Comparison of ENCODE assay signal across 9 mouse cellular contexts in the genomic region with DNA sequence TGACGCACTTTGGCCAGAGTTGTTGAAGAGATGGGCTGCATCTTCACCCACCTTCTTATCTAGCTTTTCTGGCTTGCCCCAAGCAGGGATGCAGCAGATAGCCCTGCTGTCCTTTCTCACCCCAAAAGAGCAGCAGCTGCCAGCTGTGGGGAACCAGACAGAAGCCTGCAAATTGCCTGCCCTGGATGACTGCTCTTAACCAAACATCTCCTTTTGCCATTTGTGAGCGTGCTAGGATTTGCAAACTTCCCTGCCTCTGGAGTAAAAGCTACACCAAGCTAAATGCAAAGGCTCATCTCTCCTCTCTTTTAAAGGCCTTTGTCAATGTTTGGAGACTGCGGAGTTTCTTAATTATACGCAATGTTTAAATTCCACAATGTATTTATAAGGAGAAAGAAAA.
DNase-seq lines count a peak whose midpoint lies in the region; ATAC-seq lines count a peak whose summit lies in the region.
"Had no signal": no experiment of that assay in that cellular context is flagged by ENCODE, and none has a peak within 500 bp of the region (broad histone marks: within the 10 kb centered on the region; RNA-seq: fewer than 3 reads in every experiment).

No protein-coding gene starts in this region.

- peak overlapping the region; percentile 92 for H3K27ac ChIP-seq in lung, embryonic 15.5 days
- no peak overlapping the region for H3K27ac ChIP-seq in intestine, embryonic 16.5 days (ENCODE audit: low read length)
- no peak overlapping the region for H3K27ac ChIP-seq in neural tube, embryonic 13.5 days (replicated peaks)
- H3K27ac ChIP-seq: macrophage had no signal

- DNase-seq in adrenal gland, adult 2 months: peak; percentile 13
- DNase-seq in adrenal gland, postnatal 4 days (ENCODE audit: low spot score in 2 of 2): no peak
- DNase-seq in lung, postnatal 25 days (ENCODE audit: low spot score): no peak
- no peak for DNase-seq in thymus, postnatal 25 days
- DNase-seq in cerebellum, adult 11-12 months: no peak

- whole genome bisulfite sequencing in lung, embryonic 15.5 days: 23% methylated on average over 4 of the region's 4 CpGs
- 43% methylated on average over 4 of the region's 4 CpGs for WGBS in intestine, embryonic 16.5 days
- 65% methylated on average over 4 of the region's 4 CpGs for WGBS in neural tube, embryonic 13.5 days

- peak overlapping the region; percentile 19 for H3K9ac ChIP-seq in lung, embryonic 15.5 days
- peak overlapping the region; percentile 27; the same call in 1 of the 2 replicates for H3K9ac ChIP-seq in intestine, embryonic 16.5 days (ENCODE audit: low read depth, low read length)
- H3K9ac ChIP-seq in neural tube, embryonic 13.5 days: peak overlapping the region; percentile 31; the same call in 1 of the 2 replicates

- no peaks in the 10 kb centered on the region for H3K9me3 ChIP-seq in lung, embryonic 15.5 days
- H3K9me3 ChIP-seq in intestine, embryonic 16.5 days (ENCODE audit: control insufficient read depth, low read length): no peaks in the 10 kb centered on the region
- no peaks in the 10 kb centered on the region for H3K9me3 ChIP-seq in neural tube, embryonic 13.5 days

- H3K36me3 ChIP-seq in lung, embryonic 15.5 days: no peaks in the 10 kb centered on the region
- H3K36me3 ChIP-seq in intestine, embryonic 16.5 days (ENCODE audit: control insufficient read depth, insufficient read depth, low read length): no peaks in the 10 kb centered on the region
- H3K36me3 ChIP-seq in neural tube, embryonic 13.5 days: no peaks in the 10 kb centered on the region

- no peak for ATAC-seq in lung, embryonic 15.5 days (ENCODE audit: borderline replicate concordance, extremely low read depth, low FRiP score, low TSS enrichment)
- no peak for ATAC-seq in intestine, embryonic 16.5 days
- ATAC-seq in neural tube, embryonic 13.5 days (ENCODE audit: low read depth): no peak

- H3K4me2 ChIP-seq in lung, embryonic 15.5 days: peak overlapping the region; percentile 81
- peak overlapping the region; percentile 86 for H3K4me2 ChIP-seq in intestine, embryonic 16.5 days (ENCODE audit: low read depth, low read length)
- peak overlapping the region; percentile 96 for H3K4me2 ChIP-seq in neural tube, embryonic 13.5 days

- peak overlapping the region; percentile 81 for H3K4me3 ChIP-seq in lung, embryonic 15.5 days
- H3K4me3 ChIP-seq in intestine, embryonic 16.5 days (ENCODE audit: low read length): peak overlapping the region; percentile 84
- H3K4me3 ChIP-seq in neural tube, embryonic 13.5 days: peak overlapping the region; percentile 62

- H3K27me3 ChIP-seq in lung, embryonic 15.5 days: no peaks in the 10 kb centered on the region
- H3K27me3 ChIP-seq in intestine, embryonic 16.5 days (replicated peaks; ENCODE audit: control insufficient read depth, insufficient read depth, low read length): no peaks in the 10 kb centered on the region
- peaks cover 17% of the 10 kb centered on the region; the same call in 1 of the 2 replicates for H3K27me3 ChIP-seq in neural tube, embryonic 13.5 days

- H3K4me1 ChIP-seq in lung, embryonic 15.5 days: peaks cover 56% of the 10 kb centered on the region
- peaks cover 29% of the 10 kb centered on the region for H3K4me1 ChIP-seq in intestine, embryonic 16.5 days (ENCODE audit: control insufficient read depth, insufficient read depth, low read length)
- peaks cover 44% of the 10 kb centered on the region for H3K4me1 ChIP-seq in neural tube, embryonic 13.5 days (replicated peaks)
